Mouse (Mus musculus) heart, postnatal 0 days (tissue): ENCODE data around the gene Barx1.

Experiments used
- CTCF ChIP-seq: IDR thresholded peaks from 2 replicates; pipeline ENCODE4 v1.5.1; 2016; ENCODE audit warnings: antibody characterized with exemption, control low read depth, low read depth
- EP300 ChIP-seq: IDR thresholded peaks from 2 replicates; pipeline ENCODE4 v1.6.1; 2016; ENCODE audit warnings: antibody characterized with exemption, low read depth

- TF ChIP-seq CTCF (peak; percentile 27), EP300 (no peak)
Observed at GRCm38 (mm10) chr13:48716075-48716474, 53.3 kb downstream of the Barx1 start.
